22 mouse cellular contexts compared by ENCODE assay signal in genomic region chr7:99605058-99605457, GRCm38 (mm10). TPM values are rescaled to one million over a fixed set of nuclear protein-coding genes. Genes with fewer than 3 reads are reported as not detected.
DNase-seq lines count a peak whose midpoint lies in the region; ATAC-seq and TF ChIP-seq lines count a peak whose summit lies in the region.
"Had no signal": no experiment of that assay in that cellular context is flagged by ENCODE, and none has a peak within 500 bp of the region (broad histone marks: within the 10 kb centered on the region; RNA-seq: fewer than 3 reads in every experiment).

No protein-coding gene starts in this region.

- TF ChIP-seq POLR2A in MEL (IDR thresholded peaks at IDR 0.05; ENCODE audit: control insufficient read depth in 1 of 2, insufficient read depth in 1 of 2, low read depth in 1 of 2, low read length in 2 of 2, poor library complexity in 1 of 2) = no peak

- no peaks in the 10 kb centered on the region for H3K9me3 ChIP-seq in kidney, embryonic 16.5 days (ENCODE audit: low read length)
- H3K9me3 ChIP-seq in MEL (replicated peaks; ENCODE audit: insufficient read depth, low read length) = no peaks in the 10 kb centered on the region
- no peaks in the 10 kb centered on the region for H3K9me3 ChIP-seq in liver, embryonic 15.5 days (replicated peaks)
- H3K9me3 ChIP-seq: embryonic facial prominence, embryonic 13.5 days; forebrain, embryonic 10.5 days; heart, embryonic 15.5 days; hindbrain, embryonic 10.5 days had no signal

- no peaks in the 10 kb centered on the region for H3K79me2 ChIP-seq in MEL (ENCODE audit: control insufficient read depth, insufficient read depth, low read length, poor library complexity)

- no peak for TF ChIP-seq RAD21 in MEL (IDR thresholded peaks at IDR 0.05; ENCODE audit: low read depth, low read length)

- H3K4me1 ChIP-seq in kidney, embryonic 16.5 days (ENCODE audit: insufficient read depth, low read length) = no peaks in the 10 kb centered on the region
- peaks cover 3 to 20% of the 10 kb centered on the region in 2 experiments for H3K4me1 ChIP-seq in MEL (ENCODE audit: control insufficient read depth in 1 of 2, insufficient read depth in 2 of 2, low read length in 2 of 2)
- H3K4me1 ChIP-seq in liver, embryonic 15.5 days (replicated peaks) = peaks cover 39% of the 10 kb centered on the region
- H3K4me1 ChIP-seq: embryonic facial prominence, embryonic 13.5 days; forebrain, embryonic 10.5 days; heart, embryonic 15.5 days had no signal

- DNase-seq in kidney, postnatal 36 days = no peak
- no peak for DNase-seq in MEL (ENCODE audit: low read depth, low spot score)
- DNase-seq in testis, postnatal 10 days (ENCODE audit: low spot score) = no peak
- no peak for DNase-seq in spleen, postnatal 14 days (ENCODE audit: low spot score in 2 of 2)
- DNase-seq: adrenal gland, adult 2 months; adrenal gland, postnatal 25 days; cerebellum, adult 18-20 months; cerebellum, postnatal 14 days; gastrocnemius, postnatal 10 days; heart, adult 2 months; heart, postnatal 14 days had no signal

- WGBS in kidney, embryonic 16.5 days = 90% methylated on average over 2 of the region's 2 CpGs
- 63% methylated on average over 2 of the region's 2 CpGs for WGBS in liver, embryonic 15.5 days (ENCODE audit: insufficient replicate concordance)

- TF ChIP-seq CTCF in MEL (IDR thresholded peaks at IDR 0.05 in 2 of 3, conservative IDR thresholded peaks at IDR 0.05 in 1 of 3; ENCODE audit: control insufficient read depth in 1 of 3, insufficient read depth in 1 of 3, low read depth in 2 of 3, low read length in 3 of 3, poor library complexity in 1 of 3, severe bottlenecking in 1 of 3) = no peak

- H3K4me3 ChIP-seq in kidney, embryonic 16.5 days (ENCODE audit: low read length) = no peak overlapping the region
- no peak overlapping the region for H3K4me3 ChIP-seq in MEL (ENCODE audit: control insufficient read depth in 1 of 2, insufficient read depth in 1 of 2, low read depth in 2 of 2, low read length in 2 of 2)
- no peak overlapping the region for H3K4me3 ChIP-seq in liver, embryonic 15.5 days (replicated peaks)
- H3K4me3 ChIP-seq: embryonic facial prominence, embryonic 13.5 days; forebrain, embryonic 10.5 days; heart, adult 2 months; heart, embryonic 15.5 days; hindbrain, embryonic 10.5 days had no signal

- no peak overlapping the region for H3K9ac ChIP-seq in kidney, embryonic 16.5 days (replicated peaks; ENCODE audit: low read length)
- H3K9ac ChIP-seq in MEL (ENCODE audit: control insufficient read depth, low read depth, low read length, poor library complexity, severe bottlenecking) = no peak overlapping the region
- no peak overlapping the region for H3K9ac ChIP-seq in liver, embryonic 15.5 days
- H3K9ac ChIP-seq: embryonic facial prominence, embryonic 13.5 days; heart, embryonic 15.5 days; hindbrain, embryonic 14.5 days had no signal

- H3K27ac ChIP-seq in kidney, embryonic 16.5 days (ENCODE audit: low read length) = no peak overlapping the region
- H3K27ac ChIP-seq in MEL (ENCODE audit: control insufficient read depth, low read depth, low read length) = no peak overlapping the region
- 0 out of 2 replicates have a peak overlapping the region, but pooled peaks have one; percentile 14 for H3K27ac ChIP-seq in liver, embryonic 15.5 days (replicated peaks)
- H3K27ac ChIP-seq: embryonic facial prominence, embryonic 13.5 days; forebrain, embryonic 10.5 days; heart, adult 2 months; heart, embryonic 15.5 days; hindbrain, embryonic 10.5 days; hindbrain, embryonic 14.5 days had no signal

- H3K4me2 ChIP-seq in kidney, embryonic 16.5 days (replicated peaks; ENCODE audit: low read depth, low read length) = no peak overlapping the region
- no peak overlapping the region for H3K4me2 ChIP-seq in liver, embryonic 15.5 days
- H3K4me2 ChIP-seq: embryonic facial prominence, embryonic 13.5 days; heart, embryonic 11.5 days; heart, embryonic 15.5 days; hindbrain, embryonic 14.5 days had no signal

- ATAC-seq in kidney, embryonic 16.5 days (ENCODE audit: low FRiP score, low TSS enrichment) = peak; percentile 31; the same call in 1 of the 2 replicates
- ATAC-seq in erythroblast, adult 5-6 weeks (replicated peaks; ENCODE audit: low FRiP score, poor library complexity, severe bottlenecking) = peak; percentile 26
- ATAC-seq in liver, embryonic 15.5 days (ENCODE audit: insufficient read depth) = peak; percentile 10; the same call in 1 of the 2 replicates
- ATAC-seq: forebrain, embryonic 14.5 days had no signal

- no peak for TF ChIP-seq EP300 in MEL (IDR thresholded peaks at IDR 0.05; ENCODE audit: low read depth in 1 of 2, low read length in 2 of 2)

- 0 out of 2 replicates have a peak, but pooled peaks cover 8% of the 10 kb centered on the region for H3K36me3 ChIP-seq in kidney, embryonic 16.5 days (ENCODE audit: insufficient read depth, low read length)
- peaks cover 0 to 8% of the 10 kb centered on the region in 2 experiments; a peak in 3 of 4 replicates for H3K36me3 ChIP-seq in MEL (ENCODE audit: control insufficient read depth in 1 of 2, insufficient read depth in 2 of 2, low read length in 2 of 2)
- H3K36me3 ChIP-seq in liver, embryonic 15.5 days (replicated peaks) = peaks cover 59% of the 10 kb centered on the region
- H3K36me3 ChIP-seq: heart, embryonic 15.5 days had no signal

- H3K27me3 ChIP-seq in kidney, embryonic 16.5 days (ENCODE audit: insufficient read depth, low read length) = no peaks in the 10 kb centered on the region
- H3K27me3 ChIP-seq in MEL (ENCODE audit: control insufficient read depth in 1 of 2, insufficient read depth in 2 of 2, low read length in 2 of 2) = no peaks in the 10 kb centered on the region
- no peaks in the 10 kb centered on the region for H3K27me3 ChIP-seq in liver, embryonic 15.5 days
- H3K27me3 ChIP-seq: CH12.LX; embryonic facial prominence, embryonic 13.5 days; heart, embryonic 15.5 days had no signal

TF ChIP-seq in MEL, 35 proteins besides CTCF, POLR2A, EP300 and RAD21:
- no peak for TF ChIP-seq USF2 (IDR thresholded peaks at IDR 0.05; ENCODE audit: borderline replicate concordance in 1 of 2, insufficient read depth in 1 of 2, low read depth in 1 of 2, low read length in 2 of 2)
- TF ChIP-seq KAT2A (conservative IDR thresholded peaks at IDR 0.05; ENCODE audit: low read depth, low read length) = no peak
- TF ChIP-seq GATA1 (IDR thresholded peaks at IDR 0.05; ENCODE audit: low read depth, low read length) = 0 out of 2 replicates have a peak, but pooled peaks have one; percentile 4

RNA-seq across cellular contexts. Expression of gene Tpbgl, which starts 21.8 kb away (rescaled TPM):
- 0.67 and 0.72 TPM in 2 replicates for polyA plus RNA-seq in kidney, embryonic 16.5 days (2015; fragmentation: Nextera tagmentation; extraction: Ambion mirVana)
- total RNA-seq in MEL (2012; rRNA removed) = not detected in 2 replicates
- not detected for polyA plus RNA-seq in MEL (2012; ENCODE audit: insufficient read depth in 1 of 2, insufficient read length in 2 of 2, low read depth in 1 of 2, low replicate concordance in 2 of 2, missing spikeins in 1 of 2)
- total RNA-seq in erythroblast, adult 5-6 weeks (2015; ENCODE audit: low replicate concordance) = not detected in 2 replicates
- not detected in 2 replicates for total RNA-seq in erythroblast, adult 5-6 weeks (2017; ENCODE audit: low replicate concordance)
- polyA plus RNA-seq in liver, embryonic 15.5 days (2015; fragmentation: Nextera tagmentation; extraction: Ambion mirVana) = 0.41 and 0.44 TPM in 2 replicates
